Mouse (Mus musculus) liver, embryonic 12.5 days (tissue): ENCODE measurements around the gene Syt6. TPM values are rescaled to one million over a fixed set of nuclear protein-coding genes. Genes with fewer than 3 reads are reported as not detected.

ENCODE experiments used
- microRNA-seq: library from miRNA; unstranded; fragments of <30 nt; microRNA quantifications from one replicate; pipeline ENCODE4, GENCODE M21; 2017
- polyA plus RNA-seq: library from polyadenylated mRNA; unstranded; fragments of >200 nt; fragmentation: Nextera tagmentation; extraction: Ambion mirVana; gene quantifications from 2 replicates; pipeline ENCODE4 v1.2.1, GENCODE M21; 2016

The Syt6 gene
- polyA plus RNA-seq, 1 experiment from 2014 or later: 0.14 TPM

Small RNA genes within 50 kb of the gene (microRNA-seq; reads per million reads assigned to microRNA genes)
- not detected for gene Gm25325

Other genes with a start within 250 kb of the Syt6 start
- 0.11 TPM in 2 replicates for gene Atg4a-ps, start 70.8 kb downstream of the Syt6 start, polyA plus RNA-seq
- 3.3 and 3.4 TPM in 2 replicates for gene Olfml3, start 162.8 kb downstream of the Syt6 start, polyA plus RNA-seq
- gene Gm10964, start 164.1 kb downstream of the Syt6 start, polyA plus RNA-seq: not detected in 2 replicates
- gene Hipk1, start 216.3 kb downstream of the Syt6 start, polyA plus RNA-seq: 17.7 and 18.1 TPM in 2 replicates
- gene Dclre1b, start 234.2 kb downstream of the Syt6 start, polyA plus RNA-seq: 28.4 and 30.8 TPM in 2 replicates
- gene Ap4b1, start 234.3 kb downstream of the Syt6 start, polyA plus RNA-seq: 18.7 and 19.4 TPM in 2 replicates
- gene Gm43064, start 234.3 kb downstream of the Syt6 start, polyA plus RNA-seq: 0.56 and 0.60 TPM in 2 replicates